Mouse (Mus musculus): Measurements from ENCODE around the gene Lamb1. TPM values are rescaled to one million over a fixed set of nuclear protein-coding genes. Genes with fewer than 3 reads are reported as not detected.

The Lamb1 gene
- polyA plus RNA-seq, 1 experiment, result 14.0 TPM

DNA sequence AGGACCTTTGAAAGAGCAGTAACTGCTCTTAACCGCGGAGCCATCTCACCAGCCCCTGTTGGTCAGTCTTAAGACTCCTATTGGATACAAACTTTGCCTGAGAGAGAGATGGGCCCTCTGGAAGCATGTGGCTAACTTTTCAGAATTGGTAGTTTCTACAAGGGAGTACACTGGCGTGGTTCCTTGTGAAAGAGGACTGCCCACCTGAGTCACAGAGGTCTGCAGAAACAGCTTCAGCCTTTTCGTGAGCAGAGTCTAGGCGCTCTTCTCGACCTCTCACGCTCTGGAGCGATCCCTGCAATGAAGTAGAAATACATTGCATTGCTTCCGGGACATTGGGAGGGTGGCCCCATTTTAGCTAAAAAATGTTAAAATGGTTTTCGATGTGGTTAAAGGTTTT is 5.3 kb downstream of the Lamb1 start:
- H3K27ac ChIP-seq (ENCODE audit: control insufficient read depth, insufficient read depth, low read length), result no peak overlapping the region
- H3K27me3 ChIP-seq (ENCODE audit: control insufficient read depth, insufficient read depth, low read length), result no peaks in the 10 kb centered on the region
- no peak for TF ChIP-seq CTCF (IDR thresholded peaks at IDR 0.05; ENCODE audit: borderline replicate concordance, control insufficient read depth, extremely low read depth, insufficient read depth, low read length, poor library complexity)
- no peak for DNase-seq
- no peaks in the 10 kb centered on the region for H3K4me1 ChIP-seq (replicated peaks; ENCODE audit: control insufficient read depth, insufficient read depth, low read length)
- no peak overlapping the region for H3K4me3 ChIP-seq (ENCODE audit: control insufficient read depth, insufficient read depth, low read length)
- no peaks in the 10 kb centered on the region for H3K36me3 ChIP-seq (ENCODE audit: control insufficient read depth, insufficient read depth, low read length)
- 95% methylated on average over 10 of the region's 10 CpGs for WGBS

DNA sequence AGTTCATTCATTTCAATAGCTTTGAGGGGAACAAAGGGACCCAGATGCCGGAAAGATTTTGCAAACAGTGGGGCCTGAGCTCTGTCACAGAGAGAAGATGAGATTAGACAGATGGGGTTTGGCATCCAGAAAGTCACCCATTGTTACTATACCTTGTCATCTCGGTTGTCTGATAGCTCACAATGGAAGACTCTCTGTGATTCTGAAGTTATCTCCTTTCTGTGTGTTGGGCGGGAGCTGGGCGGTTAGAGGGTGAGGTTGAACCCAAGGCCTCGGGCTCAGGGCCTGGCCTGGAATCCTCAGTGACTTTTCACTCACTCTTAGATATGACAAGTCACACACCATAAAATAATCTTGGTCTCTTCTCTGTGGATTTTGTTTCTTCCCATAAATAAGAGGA is 5.7 kb downstream of the Lamb1 start:
- Histone ChIP-seq H3K4me3 (ENCODE audit: control insufficient read depth, insufficient read depth, low read length) (no peak overlapping the region), H3K36me3 (ENCODE audit: control insufficient read depth, insufficient read depth, low read length) (no peaks in the 10 kb centered on the region), H3K27ac (ENCODE audit: control insufficient read depth, insufficient read depth, low read length) (no peak overlapping the region), H3K27me3 (ENCODE audit: control insufficient read depth, insufficient read depth, low read length) (no peaks in the 10 kb centered on the region), H3K4me1 (replicated peaks; ENCODE audit: control insufficient read depth, insufficient read depth, low read length) (no peaks in the 10 kb centered on the region)
- 87% methylated on average over 5 of the region's 5 CpGs for WGBS
- DNase-seq, result no peak
- TF ChIP-seq POLR2A (IDR thresholded peaks at IDR 0.05; ENCODE audit: control insufficient read depth, extremely low read depth, insufficient read depth, low read length, poor library complexity), result no peak
- TF ChIP-seq CTCF (IDR thresholded peaks at IDR 0.05; ENCODE audit: borderline replicate concordance, control insufficient read depth, extremely low read depth, insufficient read depth, low read length, poor library complexity), result no peak

DNA sequence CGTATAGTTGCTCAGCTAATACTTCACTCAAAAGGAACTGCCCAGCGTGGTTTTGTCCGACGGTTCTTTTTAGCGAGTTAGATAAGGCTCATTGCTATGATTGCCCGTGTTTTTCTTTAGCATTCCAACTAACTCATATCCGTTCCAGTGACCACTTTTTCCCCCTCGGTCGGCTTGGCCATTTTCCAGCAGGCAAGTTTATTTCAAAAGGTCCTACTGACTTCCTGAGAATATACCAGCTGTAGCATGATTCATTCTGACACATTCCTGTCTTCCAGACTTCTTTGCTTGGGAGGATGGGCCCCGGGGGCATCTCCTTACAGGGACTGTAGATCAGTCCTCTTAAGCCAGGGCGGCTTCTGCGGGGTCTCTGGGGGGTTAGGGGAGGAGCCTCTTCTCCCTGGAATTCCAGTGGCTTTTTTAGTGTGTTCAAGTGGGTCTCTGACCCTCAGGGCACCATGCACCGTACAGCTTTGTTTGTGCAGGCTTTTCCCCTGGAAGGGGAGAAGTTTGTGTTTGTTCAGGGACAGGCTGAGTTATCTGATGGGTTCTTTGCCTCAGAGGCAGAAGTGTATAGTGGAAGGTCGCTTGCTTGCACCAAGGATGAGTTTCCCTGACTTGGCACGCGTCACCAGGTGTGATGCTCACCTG is 6.5 kb downstream of the Lamb1 start:
- Histone ChIP-seq H3K27ac (ENCODE audit: control insufficient read depth, insufficient read depth, low read length) (no peak overlapping the region), H3K4me1 (replicated peaks; ENCODE audit: control insufficient read depth, insufficient read depth, low read length) (no peaks in the 10 kb centered on the region), H3K27me3 (ENCODE audit: control insufficient read depth, insufficient read depth, low read length) (no peaks in the 10 kb centered on the region), H3K4me3 (ENCODE audit: control insufficient read depth, insufficient read depth, low read length) (no peak overlapping the region), H3K36me3 (ENCODE audit: control insufficient read depth, insufficient read depth, low read length) (no peaks in the 10 kb centered on the region)
- 31% methylated on average over 16 of the region's 16 CpGs for WGBS
- no peak for DNase-seq
- TF ChIP-seq POLR2A (IDR thresholded peaks at IDR 0.05; ENCODE audit: control insufficient read depth, extremely low read depth, insufficient read depth, low read length, poor library complexity) (no peak), CTCF (IDR thresholded peaks at IDR 0.05; ENCODE audit: borderline replicate concordance, control insufficient read depth, extremely low read depth, insufficient read depth, low read length, poor library complexity) (no peak)

DNA sequence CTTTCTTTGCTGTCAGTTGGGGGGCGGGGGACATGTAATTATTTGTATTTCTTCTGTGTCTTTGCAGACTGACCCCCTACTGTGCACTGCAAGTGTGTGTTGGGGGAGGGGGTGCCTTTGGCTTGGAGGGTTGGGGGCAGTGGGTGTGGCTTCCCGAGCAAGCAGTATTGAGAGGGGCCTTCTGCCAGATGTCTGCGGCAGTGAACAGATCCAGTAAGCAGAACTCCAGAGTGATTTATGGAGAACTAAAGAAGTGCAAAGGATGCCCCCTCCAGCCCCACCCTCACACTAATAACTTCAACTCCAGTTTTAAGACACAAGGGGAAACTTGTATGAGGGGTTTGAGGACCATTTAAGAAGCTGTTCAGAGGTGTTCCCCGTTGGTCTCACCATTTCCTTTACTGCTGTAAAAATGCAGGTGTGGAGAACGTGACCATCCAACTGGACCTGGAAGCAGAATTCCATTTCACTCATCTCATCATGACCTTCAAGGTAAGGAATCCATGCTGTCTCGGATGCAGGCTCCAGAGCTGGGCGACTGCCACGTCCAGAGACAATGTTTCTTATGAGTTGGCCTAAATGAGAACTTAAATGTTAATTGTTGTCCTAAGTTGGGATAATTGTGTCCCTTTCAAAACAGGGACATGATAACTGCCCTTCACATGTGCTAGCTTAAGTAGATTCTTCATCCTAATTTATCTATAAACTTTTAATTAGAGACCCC is 7.1 kb downstream of the Lamb1 start:
- Histone ChIP-seq H3K4me3 (ENCODE audit: control insufficient read depth, insufficient read depth, low read length) (no peak overlapping the region), H3K4me1 (replicated peaks; ENCODE audit: control insufficient read depth, insufficient read depth, low read length) (no peaks in the 10 kb centered on the region), H3K27me3 (ENCODE audit: control insufficient read depth, insufficient read depth, low read length) (no peaks in the 10 kb centered on the region), H3K27ac (ENCODE audit: control insufficient read depth, insufficient read depth, low read length) (no peak overlapping the region), H3K36me3 (ENCODE audit: control insufficient read depth, insufficient read depth, low read length) (no peaks in the 10 kb centered on the region)
- TF ChIP-seq POLR2A (IDR thresholded peaks at IDR 0.05; ENCODE audit: control insufficient read depth, extremely low read depth, insufficient read depth, low read length, poor library complexity) (no peak), CTCF (IDR thresholded peaks at IDR 0.05; ENCODE audit: borderline replicate concordance, control insufficient read depth, extremely low read depth, insufficient read depth, low read length, poor library complexity) (no peak)
- 72% methylated on average over 8 of the region's 8 CpGs for WGBS
- no peak for DNase-seq

DNA sequence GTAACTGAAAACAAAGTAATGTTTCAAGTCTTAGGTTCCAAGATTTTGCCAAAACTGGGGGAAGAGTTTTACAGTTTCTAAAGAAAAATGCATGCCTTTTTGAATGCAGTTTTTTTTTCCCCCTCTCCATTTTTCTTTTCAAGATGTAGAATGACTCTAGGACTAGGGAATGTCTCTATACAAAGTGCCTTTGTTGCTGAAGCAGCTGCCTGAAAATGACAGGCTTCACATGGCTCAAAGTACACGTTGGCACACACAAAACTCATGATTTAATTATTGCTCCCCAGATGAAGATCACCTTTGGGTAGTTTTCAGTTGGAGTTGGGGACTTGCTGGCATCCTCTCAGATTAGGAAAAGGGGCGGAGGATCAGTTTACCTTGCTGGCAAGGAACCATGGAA is 7.8 kb downstream of the Lamb1 start:
- no peaks in the 10 kb centered on the region for H3K36me3 ChIP-seq (ENCODE audit: control insufficient read depth, insufficient read depth, low read length)
- H3K27me3 ChIP-seq (ENCODE audit: control insufficient read depth, insufficient read depth, low read length), result no peaks in the 10 kb centered on the region
- no peaks in the 10 kb centered on the region for H3K4me1 ChIP-seq (replicated peaks; ENCODE audit: control insufficient read depth, insufficient read depth, low read length)
- no peak overlapping the region for H3K4me3 ChIP-seq (ENCODE audit: control insufficient read depth, insufficient read depth, low read length)
- no peak for TF ChIP-seq CTCF (IDR thresholded peaks at IDR 0.05; ENCODE audit: borderline replicate concordance, control insufficient read depth, extremely low read depth, insufficient read depth, low read length, poor library complexity)
- no peak for TF ChIP-seq POLR2A (IDR thresholded peaks at IDR 0.05; ENCODE audit: control insufficient read depth, extremely low read depth, insufficient read depth, low read length, poor library complexity)
- whole genome bisulfite sequencing, result 82% methylated on average over 2 of the region's 2 CpGs
- no peak overlapping the region for H3K27ac ChIP-seq (ENCODE audit: control insufficient read depth, insufficient read depth, low read length)
- DNase-seq, result no peak

DNA sequence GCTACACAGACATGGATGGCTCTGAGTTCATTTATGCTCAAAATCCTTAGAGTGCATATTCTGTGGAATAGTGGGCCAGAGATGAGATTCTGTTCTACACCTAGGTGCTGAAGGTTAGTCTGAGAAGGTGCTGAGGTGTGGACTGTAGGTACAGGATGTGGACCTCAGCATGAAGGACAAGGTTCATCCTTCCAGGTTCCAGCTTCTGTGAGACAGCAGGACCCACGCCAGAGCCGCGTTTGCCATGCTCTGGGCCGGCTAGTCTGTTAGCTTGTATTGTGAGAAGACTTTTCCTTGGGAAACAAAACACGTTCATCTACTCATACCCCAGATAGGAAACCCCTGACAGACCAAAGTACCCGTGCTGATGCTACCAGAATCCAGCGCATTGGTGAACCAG is 8.6 kb downstream of the Lamb1 start:
- 89% methylated on average over 7 of the region's 7 CpGs for WGBS
- no peaks in the 10 kb centered on the region for H3K36me3 ChIP-seq (ENCODE audit: control insufficient read depth, insufficient read depth, low read length)
- no peak for DNase-seq

More for the DNA sequence above, 8.6 kb downstream of the Lamb1 start:
- no peak overlapping the region for H3K4me3 ChIP-seq (ENCODE audit: control insufficient read depth, insufficient read depth, low read length)
- H3K27me3 ChIP-seq (ENCODE audit: control insufficient read depth, insufficient read depth, low read length), result no peaks in the 10 kb centered on the region
- TF ChIP-seq CTCF (IDR thresholded peaks at IDR 0.05; ENCODE audit: borderline replicate concordance, control insufficient read depth, extremely low read depth, insufficient read depth, low read length, poor library complexity) (no peak), POLR2A (IDR thresholded peaks at IDR 0.05; ENCODE audit: control insufficient read depth, extremely low read depth, insufficient read depth, low read length, poor library complexity) (no peak)
- no peak overlapping the region for H3K27ac ChIP-seq (ENCODE audit: control insufficient read depth, insufficient read depth, low read length)
- H3K4me1 ChIP-seq (replicated peaks; ENCODE audit: control insufficient read depth, insufficient read depth, low read length), result no peaks in the 10 kb centered on the region

Measured in thymus, adult 2 months (tissue).